ENCODE assay signal across 8 mouse cellular contexts in the genomic region with DNA sequence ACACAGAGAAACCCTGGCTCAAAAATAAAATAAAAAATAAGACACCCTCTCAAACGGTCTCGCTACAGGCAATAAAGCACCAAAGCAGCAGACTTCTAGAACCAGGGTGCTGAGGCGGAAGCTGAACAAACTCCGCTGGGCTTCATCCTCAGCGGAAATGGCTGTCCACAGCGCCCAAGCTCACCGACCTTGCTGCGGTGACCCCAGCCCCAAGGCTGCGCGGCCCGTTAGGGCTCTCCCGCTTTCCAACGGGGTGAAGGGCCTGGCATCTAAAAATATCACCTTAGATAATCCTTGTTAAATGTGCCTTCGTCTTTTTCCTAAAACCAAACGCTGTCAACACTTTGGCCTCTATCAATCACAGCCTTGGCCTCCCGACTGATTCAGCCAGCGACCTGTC. TPM values are rescaled to one million over a fixed set of nuclear protein-coding genes. Genes with fewer than 3 reads are reported as not detected.
DNase-seq lines count a peak whose midpoint lies in the region; ATAC-seq and TF ChIP-seq lines count a peak whose summit lies in the region.

No protein-coding gene starts in this region.

- H3K4me3 ChIP-seq in heart, adult 2 months: peak overlapping the region; percentile 69
- H3K4me3 ChIP-seq in heart, embryonic 16.5 days (ENCODE audit: low read length): peak overlapping the region; percentile 74
- peak overlapping the region; percentile 80 for H3K4me3 ChIP-seq in limb, embryonic 13.5 days
- peak overlapping the region; percentile 90 for H3K4me3 ChIP-seq in midbrain, embryonic 15.5 days

- H3K4me1 ChIP-seq in heart, adult 2 months (ENCODE audit: control insufficient read depth, insufficient read depth, low read length): peaks cover 4% of the 10 kb centered on the region
- peaks cover 25% of the 10 kb centered on the region for H3K4me1 ChIP-seq in heart, embryonic 16.5 days (ENCODE audit: control insufficient read depth, insufficient read depth, low read length)
- H3K4me1 ChIP-seq in limb, embryonic 13.5 days: peaks cover 13% of the 10 kb centered on the region
- peaks cover 28% of the 10 kb centered on the region for H3K4me1 ChIP-seq in midbrain, embryonic 15.5 days

- intact Hi-C loops in heart, adult 2 months (cut with DNase I): loop anchor here (2.0 to 10.0 kb wide), 4 partner anchors 97 to 1707 kb away; a partner anchor contains a TSS

- peaks cover 30% of the 10 kb centered on the region for H3K36me3 ChIP-seq in heart, adult 2 months (ENCODE audit: control insufficient read depth, insufficient read depth, low read length)
- peaks cover 6% of the 10 kb centered on the region for H3K36me3 ChIP-seq in heart, embryonic 16.5 days (ENCODE audit: control insufficient read depth, insufficient read depth)
- H3K36me3 ChIP-seq in limb, embryonic 13.5 days: peaks cover 14% of the 10 kb centered on the region
- peaks cover 3% of the 10 kb centered on the region; the same call in 1 of the 2 replicates for H3K36me3 ChIP-seq in midbrain, embryonic 15.5 days (replicated peaks)

- H3K27ac ChIP-seq in heart, adult 2 months: peak overlapping the region; percentile 96
- H3K27ac ChIP-seq in heart, embryonic 16.5 days (ENCODE audit: low read length): peak overlapping the region; percentile 95
- H3K27ac ChIP-seq in limb, embryonic 13.5 days: peak overlapping the region; percentile 55; the same call in 1 of the 2 replicates
- peak overlapping the region; percentile 90 for H3K27ac ChIP-seq in midbrain, embryonic 15.5 days

- no peak for TF ChIP-seq POLR2A in heart, adult 2 months (IDR thresholded peaks at IDR 0.05; ENCODE audit: insufficient read depth, low read depth, low read length)

- no peaks in the 10 kb centered on the region for H3K9me3 ChIP-seq in heart, embryonic 16.5 days (replicated peaks; ENCODE audit: control insufficient read depth, low read length)
- H3K9me3 ChIP-seq in limb, embryonic 13.5 days: no peaks in the 10 kb centered on the region
- no peaks in the 10 kb centered on the region for H3K9me3 ChIP-seq in midbrain, embryonic 15.5 days

- peaks cover 3% of the 10 kb centered on the region; the same call in 1 of the 2 replicates for H3K79me2 ChIP-seq in heart, adult 2 months (replicated peaks; ENCODE audit: control insufficient read depth, insufficient read depth, low read length)

- no peak for DNase-seq in heart, adult 2 months
- DNase-seq in heart, adult 11 months: no peak
- DNase-seq in urinary bladder, postnatal 25 days (ENCODE audit: low spot score): peak; percentile 12
- DNase-seq in urinary bladder, postnatal 10 days (ENCODE audit: low spot score): no peak
- no peak for DNase-seq in MN1 (ENCODE audit: low spot score)

- H3K4me2 ChIP-seq in heart, embryonic 16.5 days (ENCODE audit: low read depth, low read length): peak overlapping the region; percentile 71
- H3K4me2 ChIP-seq in limb, embryonic 13.5 days (replicated peaks): peak overlapping the region; percentile 85
- peak overlapping the region; percentile 79 for H3K4me2 ChIP-seq in midbrain, embryonic 15.5 days

- under 1% methylated on average over 17 of the region's 17 CpGs for WGBS in heart, adult 2 months
- WGBS in heart, embryonic 16.5 days: 3% methylated on average over 17 of the region's 17 CpGs
- WGBS in limb, embryonic 13.5 days: 3% methylated on average over 17 of the region's 17 CpGs
- 5% methylated on average over 17 of the region's 17 CpGs for WGBS in midbrain, embryonic 15.5 days

- H3K9ac ChIP-seq in heart, adult 2 months (ENCODE audit: low read depth, low read length): peak overlapping the region; percentile 60
- peak overlapping the region; percentile 84 for H3K9ac ChIP-seq in heart, embryonic 16.5 days (ENCODE audit: low read length)
- peak overlapping the region; percentile 86 for H3K9ac ChIP-seq in limb, embryonic 13.5 days
- H3K9ac ChIP-seq in midbrain, embryonic 15.5 days: peak overlapping the region; percentile 84

- no peaks in the 10 kb centered on the region for H3K27me3 ChIP-seq in heart, adult 2 months (ENCODE audit: control insufficient read depth, insufficient read depth, low read length)
- no peaks in the 10 kb centered on the region for H3K27me3 ChIP-seq in heart, embryonic 16.5 days (ENCODE audit: control insufficient read depth, insufficient read depth, low read length)
- no peaks in the 10 kb centered on the region for H3K27me3 ChIP-seq in limb, embryonic 13.5 days
- no peaks in the 10 kb centered on the region for H3K27me3 ChIP-seq in midbrain, embryonic 15.5 days (replicated peaks)

- no peak for TF ChIP-seq EP300 in heart, adult 2 months (IDR thresholded peaks at IDR 0.05; ENCODE audit: insufficient read depth, low read depth, low read length)

- ATAC-seq in heart, embryonic 16.5 days (replicated peaks; ENCODE audit: extremely low read depth, insufficient read depth, low FRiP score): peak; percentile 50
- ATAC-seq in limb, embryonic 13.5 days (ENCODE audit: low FRiP score, low read depth): peak; percentile 15; the same call in 1 of the 2 replicates
- peak; percentile 54 for ATAC-seq in midbrain, embryonic 15.5 days (replicated peaks)

- no peak for TF ChIP-seq CTCF in heart, adult 2 months (IDR thresholded peaks at IDR 0.05)

RNA-seq across cellular contexts. Expression of a gene that starts 0.6 kb away (rescaled TPM):
- 10 to 100 TPM; 28.6 to 32.7 TPM for total RNA-seq in heart, adult 2 months (2021)
- 19.3 and 23.2 TPM in 2 replicates for polyA plus RNA-seq in heart, adult 2 months (2012; rRNA removed)
- 19.1 and 21.0 TPM in 2 replicates for polyA plus RNA-seq in heart, embryonic 16.5 days (2015; fragmentation: Nextera tagmentation; extraction: Ambion mirVana)
- 16.7 and 19.5 TPM in 2 replicates for polyA plus RNA-seq in limb, embryonic 13.5 days (2015; fragmentation: Nextera tagmentation; extraction: Ambion mirVana)
- 17.5 and 19.1 TPM in 2 replicates for polyA plus RNA-seq in midbrain, embryonic 15.5 days (2015; fragmentation: Nextera tagmentation; extraction: Ambion mirVana)

RNA-seq across cellular contexts. Expression of a gene that starts 25.2 kb away (rescaled TPM):
- total RNA-seq in heart, adult 2 months (2021): not detected
- polyA plus RNA-seq in heart, adult 2 months (2012; rRNA removed): not detected in 2 replicates
- 0.12 TPM in 1 of 2 replicates, not detected in the other for polyA plus RNA-seq in heart, embryonic 16.5 days (2015; fragmentation: Nextera tagmentation; extraction: Ambion mirVana)
- polyA plus RNA-seq in limb, embryonic 13.5 days (2015; fragmentation: Nextera tagmentation; extraction: Ambion mirVana): not detected in 2 replicates
- polyA plus RNA-seq in midbrain, embryonic 15.5 days (2015; fragmentation: Nextera tagmentation; extraction: Ambion mirVana): 0.08 TPM in 1 of 2 replicates, not detected in the other

RNA-seq across cellular contexts. Expression of a gene that starts 36.7 kb away (rescaled TPM):
- total RNA-seq in heart, adult 2 months (2021): not detected
- polyA plus RNA-seq in heart, adult 2 months (2012; rRNA removed): not detected in 2 replicates
- not detected in 2 replicates for polyA plus RNA-seq in heart, embryonic 16.5 days (2015; fragmentation: Nextera tagmentation; extraction: Ambion mirVana)
- polyA plus RNA-seq in limb, embryonic 13.5 days (2015; fragmentation: Nextera tagmentation; extraction: Ambion mirVana): not detected in 2 replicates
- 0.05 TPM in 1 of 2 replicates, not detected in the other for polyA plus RNA-seq in midbrain, embryonic 15.5 days (2015; fragmentation: Nextera tagmentation; extraction: Ambion mirVana)

RNA-seq across cellular contexts. Expression of a gene that starts 50.7 kb away (rescaled TPM):
- not detected for total RNA-seq in heart, adult 2 months (2021)
- not detected in 2 replicates for polyA plus RNA-seq in heart, adult 2 months (2012; rRNA removed)
- polyA plus RNA-seq in heart, embryonic 16.5 days (2015; fragmentation: Nextera tagmentation; extraction: Ambion mirVana): not detected in 2 replicates
- not detected in 2 replicates for polyA plus RNA-seq in limb, embryonic 13.5 days (2015; fragmentation: Nextera tagmentation; extraction: Ambion mirVana)
- polyA plus RNA-seq in midbrain, embryonic 15.5 days (2015; fragmentation: Nextera tagmentation; extraction: Ambion mirVana): not detected in 2 replicates

RNA-seq across cellular contexts. Expression of a gene that starts 54.1 kb away (rescaled TPM):
- total RNA-seq in heart, adult 2 months (2021): 10 to 100 TPM; 81.7 to 95.1 TPM
- polyA plus RNA-seq in heart, adult 2 months (2012; rRNA removed): 33.8 and 57.2 TPM in 2 replicates
- 4.4 TPM in 2 replicates for polyA plus RNA-seq in heart, embryonic 16.5 days (2015; fragmentation: Nextera tagmentation; extraction: Ambion mirVana)
- 5.1 and 5.3 TPM in 2 replicates for polyA plus RNA-seq in limb, embryonic 13.5 days (2015; fragmentation: Nextera tagmentation; extraction: Ambion mirVana)
- polyA plus RNA-seq in midbrain, embryonic 15.5 days (2015; fragmentation: Nextera tagmentation; extraction: Ambion mirVana): 3.9 and 4.0 TPM in 2 replicates
